Mouse (Mus musculus) right cerebral cortex, postnatal 36 days (tissue): ENCODE data around the gene Padi4.

ENCODE experiments used
- DNase-seq, 2 experiments: peaks; one replicate each; pipeline ENCODE4 v3.0.0; 2022; ENCODE audit warnings: low spot score in 2 of 2, mixed read lengths in 1 of 2

Padi4 gene

GRCm38 (mm10) chr4:140702611-140703327 lies 71.3 kb downstream of the Padi4 start:
- peak in 1 of 2 experiments; percentile 50 for DNase-seq

GRCm38 (mm10) chr4:140701716-140702561 lies 72.1 kb downstream of the Padi4 start:
- no peak for DNase-seq

DNA sequence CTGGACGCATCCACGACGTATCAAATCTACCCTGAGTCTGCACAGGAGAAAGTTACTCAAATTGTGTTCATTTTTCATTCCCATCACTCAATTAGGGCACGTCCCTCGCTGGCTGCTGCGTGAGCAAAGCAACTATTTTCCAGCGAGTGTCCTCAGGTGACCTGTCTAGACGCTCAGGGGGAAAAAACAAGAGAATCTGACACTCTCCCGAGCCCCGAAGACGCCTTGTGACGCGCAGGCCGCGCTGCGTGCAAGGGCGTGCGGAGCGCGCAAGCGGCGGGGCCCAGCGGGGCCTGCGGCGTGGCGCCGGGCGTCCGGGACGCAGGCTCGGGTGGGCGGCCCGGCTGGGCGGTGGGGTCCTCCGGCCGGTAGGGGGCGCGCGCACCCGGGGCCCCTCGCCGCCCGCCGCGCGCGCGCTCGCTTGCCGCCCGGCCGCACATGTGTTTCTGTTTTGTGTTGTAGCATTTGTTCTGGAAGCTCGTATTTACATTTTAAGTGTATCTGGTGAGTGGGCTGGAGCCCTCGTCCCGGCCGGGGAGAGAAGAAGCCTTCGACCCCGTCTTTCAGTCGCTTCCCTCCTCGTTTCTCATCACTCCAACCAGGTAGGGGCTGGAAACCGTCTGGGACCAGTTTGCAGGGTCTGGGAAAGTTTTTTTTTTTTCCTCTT lies 72.9 kb downstream of the Padi4 start:
- DNase-seq: peak; percentile 67 to 71

- DNase-seq: no peak
Measured at GRCm38 (mm10) chr4:140700269-140701018, 73.6 kb downstream of the Padi4 start, which contains the start of gene Rcc2. Rcc2 (plus strand) TSS chr4:140700541.

- DNase-seq: peak; percentile 48 to 81
Measured at GRCm38 (mm10) chr4:140699441-140700127, 74.5 kb downstream of the Padi4 start.
